Mouse (Mus musculus) v-Abl transformed pro-B cells (cell line): ENCODE measurements at regions not wholly inside any gene's neighbourhood (a gene's known extent, or its start where the extent isn't known, plus 50 kb on each side); places are given as distances from the start of the nearest gene placed in this dataset.

ENCODE experiments used
- in situ Hi-C, 2 experiments: fragments of 400-800 bp; cut with MboI; formaldehyde crosslinking; loops; one replicate each; pipeline ENCODE4 v1.15.1; 2025; ENCODE audit not compliant: unreplicated experiment in 2 of 2

GRCm38 (mm10) chr6:81716371-81716770 lies 207.1 kb upstream of the Gcfc2 start:
- in situ Hi-C loops: no loop called here

- in situ Hi-C loops: no loop called here
These were observed 198.6 kb upstream of the Gcfc2 start for GRCm38 (mm10) chr6:81724601-81725545.

GRCm38 (mm10) chr6:81731631-81732030 lies 191.8 kb upstream of the Gcfc2 start:
- in situ Hi-C loops: no loop called here

- in situ Hi-C loops: no loop called here
These were observed 189.9 kb upstream of the Gcfc2 start for GRCm38 (mm10) chr6:81733527-81733926.

GRCm38 (mm10) chr6:81738466-81738865 lies 185.0 kb upstream of the Gcfc2 start:
- in situ Hi-C loops: no loop called here

GRCm38 (mm10) chr6:81749681-81750080 lies 173.8 kb upstream of the Gcfc2 start:
- in situ Hi-C loops: no loop called here

- in situ Hi-C loops: no loop called here
These were observed 171.8 kb upstream of the Gcfc2 start for GRCm38 (mm10) chr6:81751631-81752030.

GRCm38 (mm10) chr6:81756242-81756641 lies 167.2 kb upstream of the Gcfc2 start:
- in situ Hi-C loops: no loop called here

- in situ Hi-C loops: no loop called here
These were observed 164.6 kb upstream of the Gcfc2 start for GRCm38 (mm10) chr6:81758876-81759275.

- in situ Hi-C loops: no loop called here
These were observed 163.3 kb upstream of the Gcfc2 start for GRCm38 (mm10) chr6:81760181-81760580.

- in situ Hi-C loops: loop anchor here in 1 of 2 experiments (5.0 kb wide), 1 partner anchor 389 kb away; no protein-coding TSS in a partner anchor
These were observed 157.6 kb upstream of the Gcfc2 start for GRCm38 (mm10) chr6:81765831-81766230.

- in situ Hi-C loops: loop anchor here in 1 of 2 experiments (5.0 kb wide), 1 partner anchor 389 kb away; no protein-coding TSS in a partner anchor
These were observed 156.7 kb upstream of the Gcfc2 start for GRCm38 (mm10) chr6:81766800-81767199.

- in situ Hi-C loops: loop anchor here in 1 of 2 experiments (5.0 kb wide), 1 partner anchor 392 kb away; no protein-coding TSS in a partner anchor
These were observed 154.6 kb upstream of the Gcfc2 start for GRCm38 (mm10) chr6:81768669-81769537.

GRCm38 (mm10) chr6:81770301-81770700 lies 153.2 kb upstream of the Gcfc2 start:
- in situ Hi-C loops: no loop called here

GRCm38 (mm10) chr6:81771862-81772261 lies 151.6 kb upstream of the Gcfc2 start:
- in situ Hi-C loops: no loop called here

GRCm38 (mm10) chr6:81782131-81782530 lies 141.3 kb upstream of the Gcfc2 start:
- in situ Hi-C loops: no loop called here

GRCm38 (mm10) chr6:81782815-81783435 lies 140.5 kb upstream of the Gcfc2 start:
- in situ Hi-C loops: no loop called here

- in situ Hi-C loops: no loop called here
These were observed 128.2 kb upstream of the Gcfc2 start for GRCm38 (mm10) chr6:81795281-81795680.

- in situ Hi-C loops: no loop called here
These were observed 122.6 kb upstream of the Gcfc2 start for GRCm38 (mm10) chr6:81800822-81801221.

GRCm38 (mm10) chr6:81801804-81802203 lies 121.7 kb upstream of the Gcfc2 start:
- in situ Hi-C loops: no loop called here

- in situ Hi-C loops: no loop called here
These were observed 117.5 kb upstream of the Gcfc2 start for GRCm38 (mm10) chr6:81805942-81806341.
